Mouse (Mus musculus): ENCODE results near the gene Vars.
"Not testable (repeated sequence)": the region's sequence is repeated elsewhere in the genome, so short reads cannot be mapped to it uniquely, and the experiment has no call there.

The Vars gene

DNA sequence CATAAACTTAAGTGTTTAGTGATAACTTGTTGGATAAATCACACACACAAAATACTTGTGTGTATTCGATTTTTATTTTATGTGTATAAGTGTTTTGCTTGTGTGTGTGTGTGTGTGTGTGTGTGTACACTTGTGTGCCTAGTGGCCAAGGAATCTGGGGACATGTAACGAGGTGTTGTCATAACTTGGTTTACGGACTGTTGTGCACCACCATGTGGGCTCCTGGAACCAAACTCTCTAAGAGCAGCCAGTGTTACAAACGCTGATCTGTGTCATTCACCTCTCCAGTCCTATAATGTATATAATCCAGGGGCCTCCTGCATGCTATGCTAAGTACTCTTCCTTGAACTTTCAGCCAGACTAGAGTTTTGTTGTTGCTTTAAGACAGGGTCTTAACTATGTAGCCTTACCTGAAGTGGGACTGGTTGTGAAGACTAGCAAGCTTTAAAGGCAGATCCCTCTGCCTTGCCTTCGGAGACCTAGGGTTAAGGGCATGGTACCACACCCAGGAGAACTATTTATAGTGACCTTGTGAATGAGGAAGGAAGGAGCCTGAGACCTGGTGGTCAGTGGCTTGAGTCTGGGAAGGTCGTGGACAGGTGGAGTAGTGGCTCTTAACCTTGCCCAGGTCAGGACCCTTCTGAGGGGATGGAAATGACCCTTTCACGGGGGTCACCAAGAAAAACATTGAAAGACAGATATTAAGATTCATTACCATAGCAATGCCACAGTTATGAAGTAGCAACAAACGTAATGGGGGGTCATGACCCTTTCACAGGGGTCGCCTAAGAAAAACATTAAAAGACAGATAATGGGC is 2.4 kb downstream of the Vars start:
- no peak for DNase-seq (ENCODE audit: low spot score)

GRCm38 (mm10) chr17:35004075-35004717 is 3.4 kb downstream of the Vars start:
- no peak for DNase-seq (ENCODE audit: low spot score)

- DNase-seq (ENCODE audit: low spot score) = no peak
Measured at GRCm38 (mm10) chr17:35005158-35005557, 4.4 kb downstream of the Vars start.

- DNase-seq (ENCODE audit: low spot score) = not testable (repeated sequence)
Measured at GRCm38 (mm10) chr17:35005902-35006301, 5.1 kb downstream of the Vars start.

GRCm38 (mm10) chr17:35007387-35007991 is 6.7 kb downstream of the Vars start:
- DNase-seq (ENCODE audit: low spot score) = no peak

- no peak for DNase-seq (ENCODE audit: low spot score)
Measured at GRCm38 (mm10) chr17:35009586-35009985, 8.8 kb downstream of the Vars start.

GRCm38 (mm10) chr17:35011440-35011839 is 10.7 kb downstream of the Vars start:
- DNase-seq (ENCODE audit: low spot score) = no peak

DNA sequence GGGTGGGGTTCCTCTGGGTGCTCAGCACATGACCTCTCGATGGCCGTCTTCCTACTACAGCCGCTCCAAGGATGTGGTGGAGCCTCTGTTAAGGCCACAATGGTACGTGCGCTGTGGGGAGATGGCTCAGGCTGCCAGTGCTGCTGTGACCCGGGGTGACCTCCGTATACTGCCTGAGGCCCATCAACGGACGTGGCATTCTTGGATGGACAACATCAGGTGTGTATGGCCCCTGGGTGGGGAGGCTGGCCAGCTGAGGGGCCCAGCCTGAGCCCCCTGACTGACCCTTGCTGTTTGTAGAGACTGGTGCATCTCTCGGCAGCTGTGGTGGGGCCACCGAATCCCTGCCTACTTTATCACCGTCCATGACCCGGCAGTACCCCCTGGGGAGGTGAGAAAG is 11.6 kb downstream of the Vars start:
- no peak for DNase-seq (ENCODE audit: low spot score)

- no peak for DNase-seq (ENCODE audit: low spot score)
Measured at GRCm38 (mm10) chr17:35013221-35013620, 12.4 kb downstream of the Vars start.

GRCm38 (mm10) chr17:35015296-35015695 is 14.5 kb downstream of the Vars start:
- no peak for DNase-seq (ENCODE audit: low spot score)

DNA sequence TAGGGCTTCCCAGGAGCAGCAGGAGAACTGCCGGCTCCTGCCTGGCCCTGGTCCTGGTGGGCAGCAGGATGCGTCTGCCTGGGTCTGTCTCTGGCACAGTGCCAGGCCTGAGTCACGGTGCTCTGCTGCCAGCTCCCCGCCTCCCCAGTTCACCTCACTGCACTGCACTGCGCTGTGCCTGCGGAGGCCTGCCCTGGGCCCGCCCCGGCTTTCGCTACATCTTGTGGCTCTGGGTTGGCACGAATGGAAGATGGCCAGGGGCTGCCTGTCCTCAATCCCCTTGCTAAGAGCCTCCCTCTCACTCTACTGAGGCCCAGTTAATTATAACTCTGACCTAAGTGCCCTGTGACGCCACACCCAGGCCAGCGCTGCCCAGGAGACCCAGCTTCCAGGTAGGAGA is 15.6 kb downstream of the Vars start, which contains the start of gene Vwa7:
Vwa7 (plus strand) TSS at position 204 of the 400 bp plus-strand sequence.
- DNase-seq (ENCODE audit: low spot score) = no peak

DNA sequence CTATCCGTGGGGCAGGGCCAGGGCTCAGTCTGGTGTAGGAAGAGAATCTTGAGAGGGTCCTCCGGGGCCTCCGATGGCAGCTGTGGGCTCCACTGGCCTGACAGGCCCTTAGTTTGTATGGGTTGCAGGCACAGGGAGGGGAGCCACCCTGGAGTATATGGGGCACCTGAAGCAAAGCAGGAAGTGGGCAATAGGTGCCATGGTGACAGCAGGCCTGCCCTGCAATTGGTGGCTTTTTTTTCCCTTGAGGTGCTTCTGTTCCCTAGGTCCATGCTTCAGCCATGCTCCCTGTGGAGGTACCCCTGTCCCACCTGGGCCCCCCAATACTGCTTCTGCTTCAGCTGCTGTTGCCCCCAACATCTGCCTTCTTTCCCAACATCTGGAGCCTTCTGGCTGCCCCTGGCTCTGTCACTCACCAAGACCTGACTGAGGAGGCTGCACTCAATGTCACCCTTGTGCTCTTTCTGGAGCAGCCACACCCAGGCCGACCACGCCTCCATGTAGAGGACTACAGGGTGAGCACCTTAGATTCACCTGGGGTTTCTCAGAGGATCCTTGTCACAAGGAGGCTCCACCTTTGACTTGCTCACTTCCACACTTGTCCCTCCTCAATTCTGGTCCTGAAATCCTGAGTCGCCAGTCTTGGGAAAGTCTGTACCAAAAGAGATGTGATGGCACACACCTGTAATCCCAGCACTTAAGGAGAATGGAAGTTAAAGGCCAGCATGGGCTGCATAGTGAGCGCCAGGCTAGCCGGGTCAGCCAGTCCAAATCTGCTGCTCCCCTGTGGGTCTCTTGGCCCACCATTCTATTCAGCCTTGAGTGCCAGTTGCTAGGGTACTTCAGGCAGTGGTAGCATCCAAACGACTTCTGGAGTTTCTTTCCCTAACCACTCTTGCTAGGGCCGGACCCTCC is 16.3 kb downstream of the Vars start:
- DNase-seq (ENCODE audit: low spot score) = no peak

GRCm38 (mm10) chr17:35017706-35018030 is 16.9 kb downstream of the Vars start:
- no peak for DNase-seq (ENCODE audit: low spot score)

DNA sequence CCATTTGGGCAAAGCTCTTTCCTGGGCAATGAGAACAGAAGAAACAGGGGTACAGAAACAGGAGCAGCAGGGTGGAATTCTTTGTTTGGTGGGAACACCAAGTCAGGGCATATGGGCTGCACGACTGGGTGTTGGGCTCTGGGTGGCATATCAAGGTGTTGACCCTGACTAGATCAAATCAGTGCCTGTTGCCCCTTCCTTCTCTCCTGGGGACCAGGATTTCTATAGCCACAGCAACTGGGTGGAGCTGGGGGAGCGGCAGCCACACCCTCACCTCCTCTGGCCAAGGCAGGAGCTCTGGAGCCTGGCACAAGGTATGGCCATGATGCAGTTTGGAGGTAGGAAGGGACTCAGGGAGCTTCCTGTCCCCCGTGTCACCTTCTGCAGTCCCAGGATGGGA is 17.4 kb downstream of the Vars start:
- no peak for DNase-seq (ENCODE audit: low spot score)

DNA sequence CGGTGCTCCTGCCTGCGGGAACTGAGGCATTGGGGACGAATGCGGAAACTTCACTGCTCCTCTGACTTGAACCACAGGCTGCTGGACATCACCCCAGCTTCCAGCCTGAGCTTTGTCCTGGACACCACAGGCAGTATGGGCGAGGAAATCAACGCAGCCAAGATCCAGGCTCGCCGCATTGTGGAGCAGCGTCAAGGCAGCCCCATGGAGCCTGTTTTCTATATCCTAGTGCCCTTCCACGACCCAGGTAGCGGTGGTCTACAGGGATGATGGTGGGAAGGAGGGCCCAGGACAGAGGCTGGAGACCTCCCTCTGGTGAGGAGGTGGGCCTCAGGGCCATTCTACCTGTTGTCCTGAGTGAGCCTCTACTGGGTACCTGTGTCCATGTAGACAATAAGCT is 19.1 kb downstream of the Vars start:
- no peak for DNase-seq (ENCODE audit: low spot score)

DNA sequence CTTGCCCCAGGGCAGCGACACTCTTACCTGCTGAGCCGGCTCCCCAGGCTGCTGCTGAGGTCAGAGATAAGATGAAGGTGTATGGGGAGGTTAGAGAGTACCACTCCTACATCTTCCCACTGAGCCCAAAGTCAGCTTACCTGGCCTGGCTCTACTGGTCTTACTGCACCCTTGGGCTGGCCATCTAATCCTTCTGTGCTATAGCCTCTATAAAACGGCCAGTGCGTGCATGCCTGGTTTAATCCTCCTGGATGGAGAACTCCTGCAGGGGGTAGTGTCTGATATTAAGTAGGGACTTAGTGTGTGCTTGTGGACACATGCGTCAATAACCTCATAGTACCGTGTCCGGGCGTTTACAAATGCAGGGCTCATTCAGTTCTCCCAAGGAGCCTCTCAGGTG is 19.8 kb downstream of the Vars start:
- DNase-seq (ENCODE audit: low spot score) = no peak

- peak; percentile 75 for DNase-seq (ENCODE audit: low spot score)
Measured at GRCm38 (mm10) chr17:35021163-35021808, 20.5 kb downstream of the Vars start.

DNA sequence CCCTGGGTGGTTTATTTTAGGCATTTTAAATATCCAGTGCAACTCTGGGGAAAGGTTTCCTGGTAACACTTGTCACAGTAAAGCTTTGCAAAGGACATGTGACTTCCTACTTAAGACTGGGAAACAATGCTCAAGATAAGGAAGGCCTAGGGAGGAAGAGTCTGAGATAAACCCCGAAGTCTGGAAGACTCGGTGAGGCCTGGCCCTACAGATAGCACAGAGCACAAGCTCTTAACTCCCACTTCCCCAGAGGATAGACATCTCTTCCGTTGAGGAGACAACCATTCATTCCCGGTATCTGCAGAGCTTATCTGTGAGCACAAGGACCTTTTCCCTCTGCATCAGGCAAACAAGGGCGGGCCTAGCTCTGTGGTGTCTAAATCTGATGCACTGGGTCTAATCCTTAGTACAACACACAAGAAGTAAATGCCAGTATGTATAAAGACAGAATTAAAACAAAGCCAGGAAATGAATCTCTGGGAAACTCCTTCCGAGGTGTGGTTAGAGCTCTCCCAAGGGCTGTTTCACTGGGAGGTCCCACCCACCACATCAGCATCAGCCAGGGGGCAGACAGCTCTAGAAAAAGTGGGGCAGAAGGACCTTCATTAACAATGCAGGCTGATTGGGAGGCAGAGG is 21.2 kb downstream of the Vars start:
- DNase-seq (ENCODE audit: low spot score) = no peak

- no peak for DNase-seq (ENCODE audit: low spot score)
Measured at GRCm38 (mm10) chr17:35022541-35023060, 21.8 kb downstream of the Vars start.

DNA sequence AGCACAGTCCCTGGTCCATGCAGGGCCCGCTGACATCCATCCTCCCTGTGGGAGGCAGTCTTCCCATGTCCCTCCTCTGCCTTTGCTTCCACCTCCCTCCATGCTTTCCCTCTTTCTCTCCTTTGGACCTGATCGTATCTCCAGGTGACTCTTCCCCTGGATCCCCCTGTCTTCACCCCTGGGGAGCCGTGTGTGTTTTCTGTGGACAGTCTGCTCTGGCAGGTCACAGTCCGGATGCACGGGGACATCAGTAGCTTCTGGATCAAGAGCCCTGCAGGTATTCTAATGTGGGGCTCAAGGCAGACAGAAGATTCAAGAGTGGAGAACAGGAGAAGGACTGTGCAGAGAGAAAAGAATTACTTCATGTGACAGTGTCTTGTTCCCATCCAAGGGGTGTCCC is 22.4 kb downstream of the Vars start:
- no peak for DNase-seq (ENCODE audit: low spot score)

DNA sequence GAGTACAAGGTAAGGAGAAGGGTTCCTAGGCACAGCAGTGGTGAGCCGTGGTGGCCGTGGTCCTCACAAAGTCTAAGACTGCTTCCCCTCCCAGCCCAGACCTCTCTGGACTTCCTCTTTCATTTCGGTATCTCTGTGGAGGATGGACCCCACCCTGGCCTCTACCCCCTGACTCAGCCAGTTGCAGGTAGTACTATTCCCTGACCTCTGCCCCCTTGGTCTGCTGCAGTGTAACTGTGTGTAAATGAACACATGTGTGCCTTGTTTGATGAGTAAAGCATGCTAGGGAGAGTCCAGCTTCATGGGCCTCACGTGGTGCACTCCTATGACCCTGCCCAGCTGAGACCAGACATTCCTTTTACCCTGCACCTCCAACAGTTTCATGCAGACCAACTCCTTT is 23.0 kb downstream of the Vars start:
- no peak for DNase-seq (ENCODE audit: low spot score)
